Mouse (Mus musculus) embryonic fibroblast, embryonic 13.5 days (primary cell): Measurements from ENCODE around the gene Hs6st2.

Experiments used
- CTCF ChIP-seq: IDR thresholded peaks from 2 replicates; pipeline ENCODE4 v1.5.1; 2011; ENCODE audit warnings: mild to moderate bottlenecking, control low read depth, low read length, moderate library complexity, borderline replicate concordance; ENCODE audit not compliant: insufficient read depth
- POLR2A ChIP-seq: IDR thresholded peaks from 2 replicates; pipeline ENCODE4 v1.6.1; 2011; ENCODE audit warnings: low read depth, mild to moderate bottlenecking, control low read depth, low read length, moderate library complexity

- TF ChIP-seq CTCF (no peak), POLR2A (no peak)
Observed at GRCm38 (mm10) chrX:51488374-51488773, 193.3 kb downstream of the Hs6st2 start.
